Mouse (Mus musculus): ENCODE data around the gene Cyb5r3.

Gene Cyb5r3

GRCm38 (mm10) chr15:83169772-83170722 is 2.3 kb downstream of the Cyb5r3 start:
- peak; percentile 77 for DNase-seq (ENCODE audit: low spot score)

DNA sequence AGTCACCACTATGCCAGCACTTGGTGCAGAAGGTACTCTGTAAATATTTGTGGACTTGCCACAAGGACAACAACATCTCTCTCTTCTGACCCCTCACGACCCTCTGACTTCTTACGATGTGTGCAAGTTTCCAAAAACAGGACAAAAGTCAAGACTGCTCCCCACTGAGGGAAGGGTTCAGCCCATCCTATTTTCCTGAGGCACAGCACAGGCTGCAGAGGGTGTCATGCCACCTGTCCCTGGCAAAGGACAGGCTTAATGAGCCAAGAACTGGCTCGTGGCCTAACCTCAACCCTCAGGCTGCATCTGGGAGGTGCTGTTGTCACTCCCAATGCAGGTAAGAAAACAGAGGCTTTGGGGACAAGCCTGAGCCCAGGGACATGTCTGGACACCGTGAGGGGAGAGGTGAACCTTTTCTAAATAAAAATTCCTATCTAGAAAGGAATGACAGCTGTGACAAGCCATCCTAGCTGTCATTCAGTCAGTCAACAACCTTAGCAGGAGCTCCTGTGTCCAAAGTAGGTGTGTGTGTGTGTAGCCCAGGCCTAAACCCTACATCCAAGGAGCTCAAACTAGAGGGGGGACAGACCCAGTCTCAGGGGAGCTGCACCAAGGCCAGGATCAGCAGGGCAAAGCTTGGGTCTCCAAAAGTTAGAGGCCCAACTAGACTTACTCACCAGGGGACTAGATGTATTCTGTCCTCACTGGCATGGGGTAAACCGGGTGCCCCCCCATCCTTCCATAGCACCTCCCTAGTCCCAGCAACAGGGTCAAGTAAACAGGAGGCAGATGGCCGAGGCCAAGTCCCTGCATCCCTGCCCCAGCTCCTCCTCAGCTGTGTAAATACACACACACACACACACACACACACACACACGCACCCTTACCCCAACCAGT is 3.3 kb downstream of the Cyb5r3 start:
- DNase-seq (ENCODE audit: low spot score) = no peak

DNA sequence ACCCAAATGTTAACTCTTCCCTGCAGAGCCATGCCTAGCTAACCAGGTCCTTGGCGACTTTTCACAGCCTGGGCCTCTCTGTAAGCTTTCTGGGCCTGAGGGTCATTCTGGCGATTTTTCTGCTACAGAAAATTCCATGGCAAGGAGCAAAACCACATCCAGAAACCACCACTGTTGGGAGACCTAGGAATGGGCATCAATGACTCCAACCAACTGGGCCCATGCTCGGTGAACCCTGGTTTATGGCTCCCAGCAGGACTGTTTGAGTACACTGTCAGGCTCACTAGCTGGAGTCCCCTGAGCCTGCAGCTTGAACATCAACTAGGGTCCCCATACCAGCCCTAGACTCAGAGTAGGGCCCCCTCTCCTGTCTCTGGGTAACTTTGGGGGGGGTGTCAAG is 4.1 kb downstream of the Cyb5r3 start:
- DNase-seq (ENCODE audit: low spot score) = no peak

DNA sequence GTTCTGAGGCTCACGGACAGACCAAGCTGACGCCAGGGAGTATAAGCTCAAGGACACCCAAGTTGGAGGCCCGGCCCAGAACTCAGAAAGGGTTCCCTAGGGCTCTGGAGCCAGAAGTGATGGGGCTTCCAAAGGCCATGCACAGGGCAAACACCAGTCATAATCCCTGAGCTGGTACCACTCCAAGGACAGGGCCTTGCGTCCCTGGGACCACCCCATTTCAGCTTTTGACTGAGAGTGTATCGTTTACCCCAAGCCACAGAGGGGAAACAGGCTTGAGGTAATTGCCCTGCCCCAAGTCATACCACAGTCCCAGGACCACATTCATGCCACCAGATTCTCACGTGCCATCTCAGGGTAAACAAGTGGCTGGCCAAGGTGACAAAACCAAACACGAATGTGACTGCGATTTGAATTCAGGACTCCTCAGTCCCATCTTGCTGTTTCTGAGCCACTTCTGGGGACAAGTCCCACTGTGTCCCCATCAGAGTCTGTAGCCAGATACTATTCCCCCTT is 4.8 kb downstream of the Cyb5r3 start:
- DNase-seq (ENCODE audit: low spot score) = no peak

GRCm38 (mm10) chr15:83167126-83167525 is 5.3 kb downstream of the Cyb5r3 start:
- no peak for DNase-seq (ENCODE audit: low spot score)

DNA sequence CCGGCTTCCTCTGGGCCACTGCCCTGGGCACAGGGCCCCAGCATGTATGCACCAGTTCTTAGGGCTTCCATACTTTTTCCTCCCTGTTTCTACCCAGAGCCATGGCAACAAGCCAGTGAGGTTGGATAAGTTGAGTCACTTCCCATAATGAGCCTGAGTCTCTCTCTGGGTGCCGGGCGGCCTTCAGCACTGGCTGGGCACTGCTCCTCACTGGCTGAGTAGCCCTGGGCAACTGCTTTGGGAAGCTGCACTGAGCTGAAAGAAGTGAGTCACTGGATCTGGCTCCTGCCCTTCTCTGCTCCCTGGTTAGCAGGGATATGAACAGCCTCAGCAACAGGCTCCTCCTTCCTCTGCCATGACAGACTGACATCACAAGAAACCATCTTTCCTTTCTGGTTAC is 5.8 kb downstream of the Cyb5r3 start:
- peak; percentile 58 for DNase-seq (ENCODE audit: low spot score)

DNA sequence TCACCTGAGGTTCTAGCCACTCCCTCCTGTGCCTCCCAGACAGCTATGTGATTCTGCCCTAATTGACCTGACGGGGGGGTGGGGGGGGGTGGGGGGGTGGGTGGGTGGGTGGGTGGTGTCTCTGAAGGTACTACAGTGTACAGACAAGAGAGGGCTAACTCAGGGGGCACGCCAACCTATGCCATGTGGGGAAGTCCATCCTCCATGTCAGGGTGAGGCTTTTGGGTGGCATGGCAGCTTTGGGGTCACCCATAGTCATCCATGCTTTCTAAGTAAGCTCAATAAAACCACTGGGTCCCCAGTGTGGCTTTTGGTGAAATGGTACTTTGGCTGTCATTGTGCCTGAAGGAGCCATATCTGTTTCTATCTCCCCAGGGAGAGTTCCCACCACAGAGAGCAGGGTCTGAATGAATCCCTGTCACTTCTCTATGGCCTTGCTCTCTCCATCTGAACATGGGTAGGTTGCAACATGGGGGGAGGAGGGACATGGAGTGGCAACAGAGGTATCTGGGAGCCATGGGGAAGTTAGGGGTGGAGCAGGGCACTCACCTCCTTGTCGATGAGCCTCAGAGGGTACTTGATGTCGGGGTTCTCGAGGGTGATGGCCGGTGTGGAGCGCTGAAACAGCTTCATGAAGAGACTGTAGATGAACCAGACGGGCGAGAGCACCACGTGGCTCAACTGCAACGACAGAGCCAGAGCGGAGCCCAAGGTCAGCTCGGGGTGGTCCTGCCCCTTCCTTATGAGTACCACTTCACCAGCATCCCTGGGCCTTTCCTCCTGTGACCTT is 6.7 kb downstream of the Cyb5r3 start:
- no peak for DNase-seq (ENCODE audit: low spot score)

DNA sequence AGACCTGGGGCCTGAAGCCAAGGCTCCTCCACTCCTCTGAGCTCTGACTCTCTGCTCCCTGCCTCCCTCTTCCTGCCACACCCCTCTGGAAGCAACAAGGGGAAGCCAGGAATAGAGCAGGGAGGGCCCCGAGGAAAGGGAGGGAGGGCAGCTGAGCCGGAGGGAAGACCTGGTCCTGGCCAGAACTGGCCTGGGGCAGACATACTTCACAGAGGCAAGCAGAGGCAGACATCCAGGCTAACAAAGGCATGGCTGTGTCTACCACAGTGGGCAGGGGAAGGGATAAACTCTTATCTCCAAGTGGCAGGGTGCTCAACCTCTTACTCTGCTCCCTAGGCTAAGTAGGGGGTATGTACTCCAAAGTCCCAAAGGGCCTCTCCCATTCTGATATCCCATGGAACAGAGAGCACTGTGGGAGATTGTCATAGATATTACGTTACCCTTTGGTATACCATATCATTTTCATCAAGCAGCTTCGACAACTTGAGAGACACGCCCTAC is 7.4 kb downstream of the Cyb5r3 start:
- DNase-seq (ENCODE audit: low spot score) = peak; percentile 84

GRCm38 (mm10) chr15:83162818-83163485 is 9.4 kb downstream of the Cyb5r3 start:
- no peak for DNase-seq (ENCODE audit: low spot score)

- no peak for DNase-seq (ENCODE audit: low spot score)
Measured at GRCm38 (mm10) chr15:83162001-83162400, 10.4 kb downstream of the Cyb5r3 start.

DNA sequence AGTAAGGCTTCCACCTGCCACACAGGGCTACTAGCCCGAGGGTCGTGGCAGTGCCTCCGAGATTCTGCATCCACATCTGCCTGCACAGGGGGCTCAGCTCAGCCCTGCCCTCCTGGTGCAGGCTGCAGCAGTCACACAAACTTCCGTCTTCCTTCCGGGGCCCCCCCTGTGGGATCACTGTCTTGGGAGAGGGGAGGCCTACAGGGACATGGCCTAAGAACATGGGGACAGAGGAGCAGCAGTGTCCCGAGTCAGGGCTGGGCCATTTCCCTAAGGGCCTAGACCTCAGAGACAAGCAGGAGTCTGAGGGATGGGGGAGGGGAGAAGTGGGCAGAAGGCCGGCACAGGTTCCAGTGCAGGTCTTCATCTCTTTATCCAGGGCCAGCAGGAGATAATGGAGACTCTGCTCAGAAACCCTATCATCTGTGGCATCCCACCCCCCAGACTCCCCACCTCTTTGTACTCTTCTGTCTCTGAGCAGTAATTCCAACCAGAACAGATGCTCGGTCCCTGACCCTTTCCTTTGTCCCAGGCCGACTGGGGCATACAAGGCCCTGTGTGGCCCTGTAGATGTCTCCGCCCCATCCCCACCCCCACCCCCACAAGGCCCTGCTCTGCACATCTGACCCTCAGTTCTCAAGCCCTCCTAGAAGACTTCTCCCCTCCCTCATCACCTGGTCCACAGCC is 11.2 kb downstream of the Cyb5r3 start:
- no peak for DNase-seq (ENCODE audit: low spot score)

GRCm38 (mm10) chr15:83160561-83160960 is 11.8 kb downstream of the Cyb5r3 start:
- no peak for DNase-seq (ENCODE audit: low spot score)

DNA sequence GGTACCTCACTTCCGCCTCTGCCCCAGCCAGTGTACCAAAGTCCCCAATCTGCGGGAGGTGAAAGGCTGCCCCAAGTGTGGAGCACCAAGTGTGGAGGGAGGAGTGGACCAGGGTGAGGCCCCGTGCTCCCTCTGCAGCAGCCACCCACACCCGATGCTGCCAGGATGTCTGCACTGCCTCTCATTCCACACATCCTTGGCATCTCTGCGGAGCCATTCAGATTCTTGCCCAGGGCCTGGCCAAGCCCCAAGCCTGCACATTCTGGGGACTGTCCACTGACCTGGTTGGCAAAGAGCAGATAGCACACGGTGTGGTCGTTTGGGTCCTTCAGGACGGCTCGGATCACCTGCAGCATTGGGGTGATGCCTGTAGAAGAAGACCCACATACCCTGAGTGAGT is 12.6 kb downstream of the Cyb5r3 start:
- DNase-seq (ENCODE audit: low spot score) = no peak

GRCm38 (mm10) chr15:83158587-83159160 is 13.7 kb downstream of the Cyb5r3 start:
- no peak for DNase-seq (ENCODE audit: low spot score)

- no peak for DNase-seq (ENCODE audit: low spot score)
Measured at GRCm38 (mm10) chr15:83157667-83158064, 14.7 kb downstream of the Cyb5r3 start.

DNA sequence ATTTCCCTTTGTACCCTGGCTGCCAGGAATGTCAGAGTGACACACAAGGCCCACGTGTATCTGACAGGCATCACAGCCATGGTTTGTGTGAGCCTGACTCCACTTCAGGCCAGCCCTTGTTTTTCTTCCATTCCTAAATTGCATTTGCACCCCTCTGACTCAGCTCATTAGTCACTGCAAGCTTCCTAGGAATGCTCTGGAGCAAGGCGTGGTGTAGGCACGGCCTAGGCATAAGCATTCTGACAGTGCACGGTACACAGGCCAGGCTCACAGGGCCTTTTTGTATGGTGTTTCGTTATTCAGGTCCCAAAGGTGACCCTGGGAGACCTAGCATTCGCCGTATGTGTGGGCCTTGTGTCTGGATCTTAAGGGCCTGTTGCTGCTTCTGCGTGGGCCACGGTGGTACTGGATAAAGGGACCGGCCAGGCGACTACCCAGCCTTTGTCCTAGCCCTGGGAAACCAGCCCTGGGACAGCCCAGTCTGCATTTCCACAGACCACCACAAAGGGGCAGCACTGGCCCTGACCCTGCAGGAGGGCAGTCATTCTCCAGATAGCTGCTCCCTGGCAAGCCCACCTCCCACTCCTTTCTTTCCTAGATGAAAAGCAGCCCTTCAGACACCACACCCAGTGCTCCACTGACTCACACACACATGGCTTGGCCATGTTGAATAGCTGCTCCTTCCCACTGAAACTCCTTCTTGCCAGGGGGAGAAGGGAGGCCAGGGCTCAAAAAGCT is 15.3 kb downstream of the Cyb5r3 start:
- peak; percentile 78 for DNase-seq (ENCODE audit: low spot score)

DNA sequence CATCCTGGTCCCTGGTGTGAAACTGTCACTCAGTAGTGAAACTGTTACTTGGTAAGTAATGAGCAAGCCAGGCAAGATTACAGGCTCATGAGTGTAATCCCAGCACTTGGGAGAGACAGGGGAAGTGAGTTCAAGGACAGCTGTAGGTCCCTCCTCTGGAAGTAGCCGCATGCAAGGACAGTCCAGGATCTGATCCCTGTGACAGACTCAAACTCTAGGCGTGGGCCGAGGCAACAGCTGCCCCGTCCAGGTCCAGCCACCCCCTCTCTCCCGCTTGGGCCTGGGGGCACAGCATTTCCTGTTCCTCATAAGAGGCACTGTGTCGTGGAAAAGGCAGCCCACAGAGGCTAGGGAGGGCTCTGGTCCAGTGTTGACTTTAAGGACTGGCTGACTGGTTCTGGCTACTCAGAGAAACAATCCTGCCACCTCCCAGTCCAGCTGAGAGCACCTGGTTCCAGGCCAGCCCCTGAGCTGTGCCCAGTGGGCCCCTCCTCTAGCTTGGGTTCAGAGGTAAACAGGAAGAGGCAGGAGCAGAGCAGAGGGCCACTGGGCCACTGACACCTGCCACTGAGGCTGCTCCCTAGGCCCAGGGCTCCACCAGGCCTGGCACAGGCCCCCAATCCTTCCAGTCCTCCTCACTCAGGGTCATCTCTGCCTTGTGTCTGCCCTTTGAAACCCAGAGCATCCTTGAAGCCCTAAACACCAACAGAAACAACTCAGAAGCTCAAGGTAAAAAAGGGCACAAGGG is 16.5 kb downstream of the Cyb5r3 start:
- no peak for DNase-seq (ENCODE audit: low spot score)

DNA sequence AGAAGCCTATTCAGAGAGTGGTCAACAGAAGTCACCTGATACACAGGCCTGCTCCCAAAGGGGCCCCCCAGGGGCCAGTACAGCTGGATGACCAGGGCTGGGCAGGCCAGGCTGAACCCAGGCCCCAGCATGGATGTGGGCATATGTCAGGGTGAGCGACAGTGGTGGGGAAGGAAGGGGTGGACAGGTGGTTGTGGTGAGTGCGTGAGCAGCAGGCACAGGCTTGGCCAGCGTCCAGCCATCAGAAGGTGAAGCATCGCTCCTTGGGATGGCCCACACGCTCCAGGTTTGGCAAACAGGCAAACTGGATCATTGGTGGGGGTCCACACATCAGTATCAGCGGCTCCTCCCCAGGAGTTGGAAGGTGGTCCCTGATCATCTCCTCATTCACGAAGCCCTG is 18.1 kb downstream of the Cyb5r3 start:
- no peak for DNase-seq (ENCODE audit: low spot score)

DNA sequence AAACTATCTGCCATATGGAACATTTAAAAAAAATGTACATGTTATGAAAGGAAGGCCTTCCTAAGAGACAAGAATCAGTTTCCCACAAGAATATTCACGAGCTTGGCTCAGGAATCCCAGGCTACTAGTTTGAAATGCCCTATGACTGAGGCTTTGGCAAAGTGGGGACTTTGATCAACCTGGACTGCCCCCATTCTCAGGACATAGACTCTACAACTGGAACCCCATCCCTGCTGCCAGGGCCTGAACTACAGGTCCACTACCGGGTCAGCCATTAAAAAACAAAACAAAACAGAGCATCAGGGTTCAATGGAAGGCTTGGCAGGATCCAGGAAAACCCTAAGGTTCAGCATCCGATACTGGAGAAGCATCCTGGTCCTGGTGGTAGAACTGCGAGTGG is 21.7 kb downstream of the Cyb5r3 start:
- no peak for DNase-seq (ENCODE audit: low spot score)

All from lung, postnatal 25 days (tissue).